Mouse (Mus musculus) thymus, adult 2 months (tissue): Measurements from ENCODE around the gene S100a4. TPM values are rescaled to one million over a fixed set of nuclear protein-coding genes. Genes with fewer than 3 reads are reported as not detected.
A peak's percentile ranks its signal among the peaks of the same experiment; 100 is the strongest.

Experiments
- DNase-seq: peaks from one replicate; pipeline ENCODE4 v3.0.0; 2021
- H3K27ac ChIP-seq: fragments of 200-500 bp; 2 replicates; pipeline ENCODE4 v1.5.1; 2012; ENCODE audit warnings: low read length, control low read depth; ENCODE audit not compliant: control insufficient read depth, insufficient read depth
- H3K27me3 ChIP-seq: fragments of 200-500 bp; 2 replicates; pipeline ENCODE4 v1.6.1; 2012; ENCODE audit warnings: mild to moderate bottlenecking, low read length, moderate library complexity, mixed read lengths; ENCODE audit not compliant: control insufficient read depth, insufficient read depth
- H3K36me3 ChIP-seq: fragments of 200-500 bp; 2 replicates; pipeline ENCODE4 v1.6.1; 2012; ENCODE audit warnings: mild to moderate bottlenecking, low read length, moderate library complexity; ENCODE audit not compliant: control insufficient read depth, insufficient read depth
- H3K4me1 ChIP-seq: fragments of 200-500 bp; replicated peaks from 2 replicates; pipeline ENCODE4 v1.6.1; 2012; ENCODE audit warnings: low read length; ENCODE audit not compliant: control insufficient read depth, insufficient read depth
- H3K4me3 ChIP-seq: fragments of 200-500 bp; 2 replicates; pipeline ENCODE4 v1.5.1; 2012; ENCODE audit warnings: mild to moderate bottlenecking, low read length, control low read depth, moderate library complexity; ENCODE audit not compliant: control insufficient read depth, insufficient read depth
- CTCF ChIP-seq: fragments of 200-500 bp; IDR thresholded peaks from 2 replicates; pipeline ENCODE4 v1.5.1; 2012; ENCODE audit warnings: mild to moderate bottlenecking, control low read depth, low read length, moderate library complexity, borderline replicate concordance; ENCODE audit not compliant: control insufficient read depth, poor library complexity, insufficient read depth; ENCODE audit errors: extremely low read depth
- POLR2A ChIP-seq: fragments of 200-500 bp; IDR thresholded peaks from 2 replicates; pipeline ENCODE4 v1.6.1; 2012; ENCODE audit warnings: mild to moderate bottlenecking, low read length, control low read depth, moderate library complexity; ENCODE audit not compliant: control insufficient read depth, poor library complexity, insufficient read depth; ENCODE audit errors: extremely low read depth
- WGBS: fragments of 180-500 bp; shearing (Covaris S2); methylation state at CpG from one replicate; pipeline ENCODE4 v1.1.7; 2018; 5-methylcytosine and 5-hydroxymethylcytosine counted together
- polyA plus RNA-seq: library from polyadenylated mRNA; depleted of rRNA; stranded (reverse); fragments of >200 nt; gene quantifications from 2 replicates; pipeline ENCODE4 v1.2.3, GENCODE M21; 2012

The S100a4 gene
- polyA plus RNA-seq, 1 experiment, result 51.8 TPM

DNA sequence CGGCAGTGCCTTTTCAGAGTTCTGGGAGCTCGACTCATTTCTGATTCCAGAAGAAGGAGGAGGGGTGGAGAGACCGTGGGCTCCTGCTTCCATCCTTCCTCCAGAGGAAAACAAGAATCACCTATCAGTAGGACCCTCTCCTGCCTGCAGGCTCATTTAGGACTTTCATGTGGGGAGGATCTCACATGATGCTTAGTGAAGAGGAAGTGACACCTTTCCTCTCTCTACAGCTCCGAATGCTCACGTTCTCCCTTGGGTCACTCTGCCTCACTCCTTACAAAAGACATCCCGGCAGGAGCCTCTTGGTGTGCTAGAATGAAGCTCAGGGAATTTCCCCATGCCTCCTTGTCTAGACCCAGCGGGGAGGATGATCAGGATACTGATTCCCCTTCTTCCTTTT, 18.0 kb downstream of the S100a4 start:
- no peak overlapping the region for H3K4me3 ChIP-seq
- H3K4me1 ChIP-seq, result peaks cover 17% of the 10 kb centered on the region
- H3K27me3 ChIP-seq, result no peaks in the 10 kb centered on the region
- WGBS, result 28% methylated on average over 7 of the region's 7 CpGs
- DNase-seq, result no peak
- no peak overlapping the region for H3K27ac ChIP-seq
- H3K36me3 ChIP-seq, result no peaks in the 10 kb centered on the region
- TF ChIP-seq POLR2A, result no peak
- TF ChIP-seq CTCF, result no peak

DNA sequence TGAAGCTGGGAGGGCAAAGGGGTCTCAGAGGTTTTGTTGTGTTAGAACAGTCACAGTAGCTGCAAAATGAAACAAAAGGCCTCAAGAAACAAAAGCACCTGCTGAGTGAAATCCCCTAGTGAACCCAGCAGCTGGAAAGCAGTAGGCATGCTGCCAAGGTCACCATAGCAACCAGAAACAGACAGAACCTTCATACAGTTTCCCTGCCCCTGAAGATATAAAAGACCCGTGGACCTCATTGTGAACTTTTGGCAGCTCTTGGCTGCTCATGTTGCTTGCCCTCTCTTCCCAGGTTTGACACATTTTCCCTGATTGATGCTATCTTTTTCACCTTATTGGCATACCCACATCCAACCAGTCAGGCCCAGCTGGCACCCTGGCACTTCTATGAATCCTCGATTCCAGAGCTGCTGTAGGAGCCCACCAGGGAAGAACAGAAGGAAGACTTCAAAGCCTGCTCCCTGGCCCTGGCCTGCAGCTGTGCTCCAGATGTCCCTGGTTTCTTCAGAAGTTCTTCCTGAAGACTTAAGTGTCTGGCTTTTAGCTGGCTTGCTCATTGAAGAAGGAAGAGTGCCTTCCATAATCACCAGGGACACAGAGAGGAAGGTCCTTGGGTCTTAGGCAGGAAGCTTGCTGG, 20.0 kb downstream of the S100a4 start:
- Histone ChIP-seq H3K27me3 (no peaks in the 10 kb centered on the region), H3K36me3 (no peaks in the 10 kb centered on the region), H3K4me1 (peaks cover 17% of the 10 kb centered on the region), H3K27ac (no peak overlapping the region; the same call in 1 of the 2 replicates), H3K4me3 (no peak overlapping the region)
- peak; percentile 46 for DNase-seq
- TF ChIP-seq POLR2A (no peak), CTCF (no peak)
- 19% methylated on average over 2 of the region's 2 CpGs for WGBS

DNA sequence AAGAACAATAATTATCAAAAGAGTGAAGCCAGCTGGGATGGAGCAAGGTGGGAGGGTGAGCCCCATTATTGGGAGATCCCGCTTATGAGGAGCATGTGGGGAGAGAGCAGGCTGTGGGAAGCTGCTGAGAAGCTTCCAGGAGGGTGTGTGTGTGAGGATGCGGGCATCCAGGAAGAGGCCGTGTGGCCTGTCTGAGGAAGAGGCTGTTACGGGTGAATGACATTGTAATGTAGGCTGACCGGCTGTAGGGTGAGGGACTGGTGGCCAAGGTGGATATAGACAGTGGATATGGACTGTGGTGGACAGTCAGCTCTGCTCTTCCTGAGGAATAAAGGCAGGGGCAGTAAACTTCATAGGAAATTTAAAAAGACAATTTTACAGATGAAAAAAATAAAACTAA, 21.9 kb downstream of the S100a4 start:
- 96% methylated on average over 5 of the region's 5 CpGs for WGBS
- no peak for DNase-seq
- Histone ChIP-seq H3K27me3 (no peaks in the 10 kb centered on the region), H3K4me1 (peaks cover 17% of the 10 kb centered on the region), H3K4me3 (no peak overlapping the region), H3K36me3 (no peaks in the 10 kb centered on the region), H3K27ac (no peak overlapping the region)
- TF ChIP-seq CTCF (no peak), POLR2A (no peak)

DNA sequence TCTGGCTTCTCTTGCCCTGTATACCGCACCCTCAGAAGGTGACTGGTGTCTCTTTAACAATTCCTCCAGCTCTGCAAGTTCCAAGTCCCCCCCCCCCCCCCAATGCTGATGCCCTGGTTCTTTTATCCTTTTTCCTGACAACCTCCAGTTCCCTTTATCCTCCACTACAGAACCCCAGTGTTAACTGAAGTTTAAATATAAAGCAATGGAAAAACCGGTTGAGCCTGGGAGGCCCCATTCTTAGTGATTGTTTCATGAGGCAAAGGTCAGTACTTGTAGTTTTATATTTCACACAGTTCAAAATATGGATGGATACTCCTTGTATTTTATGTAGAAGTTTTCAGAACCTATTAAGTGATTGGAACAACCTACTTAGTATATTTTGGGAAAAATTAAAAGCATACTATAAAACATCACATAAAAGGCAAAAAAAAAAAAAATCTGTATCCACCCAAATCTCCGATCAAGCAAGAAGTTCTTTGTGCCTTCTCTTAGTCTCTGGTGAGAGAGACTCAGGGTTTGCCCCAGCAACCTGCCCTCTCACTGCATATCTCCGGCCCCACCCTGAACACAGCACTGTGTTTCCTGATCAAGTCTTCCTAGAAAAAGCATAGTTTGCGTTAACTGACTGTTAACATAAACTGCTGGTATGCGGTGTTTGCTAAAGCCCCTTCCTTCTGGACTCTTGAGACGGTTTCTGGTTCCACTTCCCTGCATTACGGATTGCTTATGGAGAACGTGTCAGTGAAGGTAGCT, 22.9 kb downstream of the S100a4 start:
- H3K4me3 ChIP-seq, result no peak overlapping the region
- no peaks in the 10 kb centered on the region for H3K36me3 ChIP-seq
- no peaks in the 10 kb centered on the region for H3K27me3 ChIP-seq
- WGBS, result 93% methylated on average over 9 of the region's 9 CpGs
- peaks cover 14% of the 10 kb centered on the region for H3K4me1 ChIP-seq
- DNase-seq, result no peak
- TF ChIP-seq POLR2A, result no peak
- H3K27ac ChIP-seq, result no peak overlapping the region

DNA sequence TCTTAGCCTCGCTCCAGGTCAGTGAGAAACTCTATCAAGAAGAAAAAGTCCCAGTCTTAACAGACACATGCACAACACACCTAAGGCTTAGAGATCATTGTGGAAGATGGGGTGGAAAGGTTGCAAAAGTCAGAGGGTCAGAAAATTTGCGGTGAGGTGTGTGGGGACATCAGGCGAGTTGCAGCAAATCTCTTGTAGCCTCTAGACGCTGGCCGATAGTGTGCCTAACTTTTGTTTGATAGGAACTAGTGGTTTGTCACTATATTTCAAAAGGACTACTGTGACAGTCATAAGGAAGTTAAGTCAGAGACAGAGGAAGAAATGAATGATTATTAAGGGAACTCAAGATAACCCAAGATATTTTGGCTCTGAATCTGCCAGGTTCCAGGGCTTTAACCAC, 23.8 kb downstream of the S100a4 start:
- Histone ChIP-seq H3K4me3 (no peak overlapping the region), H3K4me1 (peaks cover 10% of the 10 kb centered on the region), H3K27me3 (no peaks in the 10 kb centered on the region), H3K36me3 (no peaks in the 10 kb centered on the region), H3K27ac (no peak overlapping the region)
- DNase-seq, result no peak
- 87% methylated on average over 5 of the region's 5 CpGs for WGBS
- TF ChIP-seq POLR2A, result no peak
- no peak for TF ChIP-seq CTCF

DNA sequence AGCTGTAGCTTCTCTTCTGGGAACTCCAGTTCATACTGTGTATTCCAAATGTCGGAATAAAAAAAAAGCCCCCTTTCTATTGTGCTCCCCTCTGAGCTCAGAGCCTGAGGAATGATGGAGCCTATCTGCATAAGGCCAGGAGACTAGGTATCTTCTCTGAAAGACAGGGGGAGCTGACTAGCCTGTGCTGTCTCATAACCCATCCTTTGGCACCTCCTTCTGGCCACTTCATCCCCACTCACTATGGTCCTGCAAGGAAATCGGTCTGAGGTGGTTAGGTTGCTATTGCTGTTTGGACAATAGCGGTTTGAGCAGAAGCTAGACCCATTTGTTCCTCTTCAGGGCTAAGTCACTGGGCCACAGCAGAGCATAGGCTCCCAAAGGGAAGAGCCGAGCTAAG, 24.2 kb downstream of the S100a4 start:
- Histone ChIP-seq H3K27ac (no peak overlapping the region), H3K27me3 (no peaks in the 10 kb centered on the region), H3K4me1 (peaks cover 10% of the 10 kb centered on the region), H3K36me3 (no peaks in the 10 kb centered on the region), H3K4me3 (no peak overlapping the region)
- WGBS, result 77% methylated on average over 4 of the region's 4 CpGs
- DNase-seq, result no peak
- TF ChIP-seq CTCF (no peak), POLR2A (no peak)
